Mouse (Mus musculus): ENCODE results near the gene Fblim1.

DNA sequence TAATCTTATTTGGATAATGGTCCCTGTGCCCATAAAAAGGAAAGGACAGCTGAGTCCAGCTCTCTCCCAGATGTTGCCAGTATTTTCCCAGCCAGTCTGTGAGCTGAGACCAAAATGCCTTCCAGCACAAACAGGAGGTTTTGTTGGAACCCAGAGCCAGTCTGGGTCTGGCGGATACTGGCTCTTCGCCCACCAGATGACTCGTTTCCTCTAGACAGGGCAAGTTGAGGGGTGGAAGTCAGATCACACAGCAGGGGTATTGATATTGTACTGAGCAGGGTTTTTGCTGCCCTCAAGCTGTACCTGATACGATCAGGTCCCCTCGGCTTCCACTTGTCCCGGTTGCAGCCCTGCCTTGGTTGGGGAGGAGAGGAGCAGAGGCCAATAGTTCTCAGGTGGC, 3.6 kb upstream of the Fblim1 start:
- TF ChIP-seq CTCF (IDR thresholded peaks at IDR 0.05; ENCODE audit: low read depth) (no peak), EP300 (IDR thresholded peaks at IDR 0.05; ENCODE audit: low read depth) (no peak)

Data from liver, postnatal 0 days (tissue).